Mouse (Mus musculus) brain, adult 10 weeks (tissue): ENCODE results near the gene Tmc6. TPM values are rescaled to one million over a fixed set of nuclear protein-coding genes. Genes with fewer than 3 reads are reported as not detected.

Experiments
- polyA plus RNA-seq: library from polyadenylated mRNA; stranded (reverse); fragments of 350-450 nt; fragmentation: Illumina TruSeq; extraction: RNeasy Lipid Tissue Mini Kit (QIAGEN cat#74804); gene quantifications from one replicate; pipeline ENCODE4 v1.2.3, GENCODE M21; 2015; ENCODE audit warnings: low read depth, low replicate concordance

Tmc6 gene
- 8.8 TPM for polyA plus RNA-seq

GRCm38 (mm10) chr11:117781993-117782704, at the start of gene Tmc6, which contains the start of gene Tmc8:
TSS of gene Tmc6 (minus strand) at chr11:117782198.
TSS of gene Tmc8 (plus strand) at chr11:117782076.

DNA sequence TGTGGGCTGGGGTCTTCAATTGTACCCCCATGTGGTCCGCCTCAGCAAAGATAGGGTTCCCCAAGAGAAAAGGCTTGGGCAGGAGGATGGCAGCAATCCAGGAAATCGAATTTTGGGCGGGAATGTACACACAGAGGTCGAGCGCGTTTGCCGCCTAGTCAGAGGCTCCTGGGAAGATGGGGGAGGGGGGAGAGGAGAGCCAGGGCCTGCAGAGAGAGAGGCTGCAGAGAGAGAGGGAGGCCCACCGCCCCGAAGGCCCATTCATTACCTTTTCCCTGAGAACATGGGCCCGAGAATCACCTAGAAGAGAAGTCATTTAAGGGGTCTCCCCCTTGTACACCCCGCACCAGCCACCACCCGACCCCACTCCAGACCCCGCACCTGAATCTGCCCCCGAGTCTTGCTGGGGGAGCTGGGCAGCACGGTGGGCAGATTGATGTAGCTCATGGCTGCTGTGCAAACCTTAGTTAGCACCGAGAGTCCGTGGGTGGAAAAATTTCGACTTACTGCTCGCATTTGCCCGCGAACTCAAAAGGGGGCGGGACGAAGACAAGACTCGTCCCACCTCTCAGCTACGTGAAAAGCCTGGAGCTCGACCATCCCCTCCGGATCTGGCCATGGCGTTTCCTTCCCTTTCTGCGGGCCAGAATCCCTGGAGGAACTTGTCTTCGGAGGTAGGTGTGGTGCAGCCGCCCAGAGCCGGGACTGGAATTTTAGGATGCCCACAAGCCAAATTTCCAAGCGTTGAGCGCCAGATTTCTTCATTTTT, 43.5 kb upstream of the Tmc6 start, which contains the start of the genes Afmid and Tk1:
Afmid (plus strand) TSS at position 592 of the 769 bp plus-strand sequence.
Tk1 (minus strand) TSS at position 760 of the 769 bp plus-strand sequence.

GRCm38 (mm10) chr11:117809407-117810311, 27.7 kb upstream of the Tmc6 start, which contains the start of the genes Gm20708 and Syngr2:
TSS of gene Gm20708 (plus strand) at chr11:117809668.
TSS of gene Syngr2 (plus strand) at chr11:117809668.

GRCm38 (mm10) chr11:117797511-117798159, 15.6 kb upstream of the Tmc6 start, which contains the start of gene 6030468B19Rik:
TSS of gene 6030468B19Rik (plus strand) at chr11:117797660.

Other genes with a start within 250 kb of the Tmc6 start
- gene Tnrc6c, start 127.9 kb downstream of the Tmc6 start, polyA plus RNA-seq, result 28.8 TPM
- 0.55 TPM for gene Tmc8, start 122 bp downstream of the Tmc6 start, polyA plus RNA-seq
- gene 6030468B19Rik, start 15.5 kb upstream of the Tmc6 start, polyA plus RNA-seq, result not detected
- 0.86 TPM for gene Gm20708, start 27.5 kb upstream of the Tmc6 start, polyA plus RNA-seq
- 14.0 TPM for gene Syngr2, start 27.5 kb upstream of the Tmc6 start, polyA plus RNA-seq
- 2.1 TPM for gene Afmid, start 43.7 kb upstream of the Tmc6 start, polyA plus RNA-seq
- gene Tk1, start 43.9 kb upstream of the Tmc6 start, polyA plus RNA-seq, result 0.68 TPM
- 2.9 TPM for gene Birc5, start 67.1 kb upstream of the Tmc6 start, polyA plus RNA-seq
- not detected for gene Tmem235, start 78.6 kb upstream of the Tmc6 start, polyA plus RNA-seq
- gene Tha1, start 91.3 kb upstream of the Tmc6 start, polyA plus RNA-seq, result 4.3 TPM
- 2.1 TPM for gene Socs3, start 187.8 kb upstream of the Tmc6 start, polyA plus RNA-seq
- gene Pgs1, start 204.1 kb upstream of the Tmc6 start, polyA plus RNA-seq, result 64.0 TPM